Mouse (Mus musculus): ENCODE results near the gene Bhmt2.

- no peak for TF ChIP-seq POLR2A (IDR thresholded peaks at IDR 0.05; ENCODE audit: borderline replicate concordance, insufficient read depth, low read length)
- no peak for TF ChIP-seq CTCF (IDR thresholded peaks at IDR 0.05; ENCODE audit: borderline replicate concordance, insufficient read depth, low read depth, low read length)
Observed at GRCm38 (mm10) chr13:93674131-93674561, at the start of gene Bhmt2, which contains the start of gene Dmgdh.
